ENCODE assay signal across 17 mouse cellular contexts in genomic region chr14:96461756-96462155, GRCm38 (mm10). TPM values are rescaled to one million over a fixed set of nuclear protein-coding genes. Genes with fewer than 3 reads are reported as not detected.
DNase-seq lines count a peak whose midpoint lies in the region.
"Had no signal": no experiment of that assay in that cellular context is flagged by ENCODE, and none has a peak within 500 bp of the region (broad histone marks: within the 10 kb centered on the region; RNA-seq: fewer than 3 reads in every experiment).

No protein-coding gene starts in this region.

- peak; percentile 8 to 34 for DNase-seq in cerebellum, postnatal 10 days
- no peak for DNase-seq in cerebellum, adult 9-11 months
- DNase-seq in layer of hippocampus, adult 11-12 months (ENCODE audit: low spot score), result peak; percentile 14
- no peak for DNase-seq in layer of hippocampus, adult 9-10 months (ENCODE audit: low spot score)
- DNase-seq in layer of hippocampus, postnatal 10 days (ENCODE audit: low spot score in 2 of 2), result peak; percentile 6 to 28
- DNase-seq in lung, postnatal 36 days, result no peak
- DNase-seq in heart, postnatal 10 days, result no peak
- DNase-seq: adrenal gland, postnatal 10 days; B cell, adult 2 months; cerebellum, adult 2 months; cerebellum, postnatal 36 days; forebrain, postnatal 0 days; gastrocnemius, postnatal 25 days; heart, postnatal 4 days had no signal

- intact Hi-C loops in heart, postnatal 10 days (cut with DNase I), result no loop called here

RNA-seq across cellular contexts. Expression of gene Klhl1, which starts 57.1 kb away (rescaled TPM):
- 1 to 10 TPM in 1 of 2 experiments, under 1 TPM in 1; 0.94 to 1.0 TPM for total RNA-seq in layer of hippocampus, postnatal 10 days (2021)
- not detected for total RNA-seq in heart, postnatal 10 days (2021)
- total RNA-seq: adrenal gland, postnatal 10 days; gastrocnemius, adult 18-20 months; gastrocnemius, postnatal 25 days; granulocyte monocyte progenitor cell, adult 5-6 weeks; heart, adult 8-10 months; heart, postnatal 4 days had no signal

Comparison
In these comparisons a context has a peak if more than half of its experiments do, and no peak if none do; other contexts are left out.
1. DNase-seq: peak in cerebellum, postnatal 10 days (2 of 2), layer of hippocampus, adult 11-12 months (single experiment) and layer of hippocampus, postnatal 10 days (2 of 2); none in cerebellum, adult 9-11 months (single experiment), layer of hippocampus, adult 9-10 months (single experiment), lung, postnatal 36 days (single experiment) and heart, postnatal 10 days (0 of 2).